Mouse (Mus musculus) gastrocnemius, postnatal 10 days (tissue): ENCODE measurements around the gene Mbd5. TPM values are rescaled to one million over a fixed set of nuclear protein-coding genes. Genes with fewer than 3 reads are reported as not detected.
A peak's percentile ranks its signal among the peaks of the same experiment; 100 is the strongest.

Source experiments
- DNase-seq: peaks from one replicate; pipeline ENCODE4 v3.0.0; 2021; ENCODE audit warnings: mixed read lengths
- long read RNA-seq, 2 experiments: library from polyadenylated mRNA; stranded (forward); transcript quantifications; one replicate each; pipeline ENCODE4 v2.0.0; 2021
- total RNA-seq, 2 experiments: library from RNA; stranded (reverse); gene quantifications; 2 replicates each; pipeline ENCODE4 v1.2.3; 2021

The Mbd5 gene
- 10 to 100 TPM; 33.2 to 38.0 TPM for total RNA-seq
- long read RNA-seq, experiment 1, partial matches to known transcripts: 4 of 12 reads
- long read RNA-seq, experiment 1, other reads (novel, unspliced or antisense): 7 of 12 reads
- long read RNA-seq, experiment 2, partial matches to known transcripts: 1 of 11 reads
- long read RNA-seq, experiment 2, other reads (novel, unspliced or antisense): 8 of 11 reads

GRCm38 (mm10) chr2:48948841-48949584, at the start of gene Mbd5:
TSS of gene Mbd5 (plus strand) at chr2:48949508.
- peak; percentile 99 for DNase-seq

DNA sequence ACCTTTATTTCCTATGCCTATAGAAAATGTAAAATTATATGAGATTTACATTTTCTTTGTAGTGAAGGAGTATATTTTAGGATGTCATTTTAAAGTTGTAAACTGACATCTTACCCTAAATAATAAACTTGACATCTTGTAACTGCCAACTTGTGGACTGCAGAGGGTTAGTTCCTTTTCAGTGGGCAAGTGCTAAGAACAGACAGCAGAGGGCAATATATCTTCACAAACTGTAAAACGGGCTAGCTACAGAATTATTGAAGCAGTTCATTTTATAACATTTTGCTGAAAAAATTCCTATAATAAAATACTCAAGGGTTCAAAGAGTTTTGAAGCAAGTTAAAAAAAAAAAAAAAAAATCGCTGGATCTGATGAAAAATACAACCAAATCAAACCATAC, 40.4 kb upstream of the Mbd5 start:
- no peak for DNase-seq

- DNase-seq: no peak
Measured at GRCm38 (mm10) chr2:48914185-48914584, 35.1 kb upstream of the Mbd5 start.

GRCm38 (mm10) chr2:48915832-48916231, 33.5 kb upstream of the Mbd5 start:
- DNase-seq: no peak

GRCm38 (mm10) chr2:48935058-48935457, 14.2 kb upstream of the Mbd5 start:
- DNase-seq: no peak

DNA sequence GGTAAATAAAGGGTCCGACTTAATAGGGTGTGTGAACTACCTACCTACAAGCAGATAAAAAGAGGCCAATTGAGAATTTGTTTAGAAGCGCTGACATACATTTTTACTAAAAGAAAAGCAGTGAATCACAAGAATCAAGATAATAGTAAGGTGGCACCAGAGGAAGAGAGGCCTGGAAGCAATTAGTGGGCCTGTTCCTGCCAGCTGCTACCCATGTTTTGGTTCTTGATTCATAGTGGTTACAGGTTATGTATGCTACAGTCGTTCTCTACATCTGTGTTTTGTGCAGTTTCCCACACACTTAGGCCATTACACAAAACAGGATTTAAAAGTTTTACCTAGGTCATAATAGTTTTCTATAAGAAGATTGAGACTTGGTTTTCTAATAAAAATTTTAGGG, 1.5 kb upstream of the Mbd5 start:
- DNase-seq: no peak

GRCm38 (mm10) chr2:48949743-48950251, 489 bp downstream of the Mbd5 start:
- peak; percentile 33 for DNase-seq

GRCm38 (mm10) chr2:48950252-48950315, 776 bp downstream of the Mbd5 start, which contains the start of gene Orc4:
TSS of gene Orc4 (minus strand) at chr2:48950277.
- DNase-seq: no peak

DNA sequence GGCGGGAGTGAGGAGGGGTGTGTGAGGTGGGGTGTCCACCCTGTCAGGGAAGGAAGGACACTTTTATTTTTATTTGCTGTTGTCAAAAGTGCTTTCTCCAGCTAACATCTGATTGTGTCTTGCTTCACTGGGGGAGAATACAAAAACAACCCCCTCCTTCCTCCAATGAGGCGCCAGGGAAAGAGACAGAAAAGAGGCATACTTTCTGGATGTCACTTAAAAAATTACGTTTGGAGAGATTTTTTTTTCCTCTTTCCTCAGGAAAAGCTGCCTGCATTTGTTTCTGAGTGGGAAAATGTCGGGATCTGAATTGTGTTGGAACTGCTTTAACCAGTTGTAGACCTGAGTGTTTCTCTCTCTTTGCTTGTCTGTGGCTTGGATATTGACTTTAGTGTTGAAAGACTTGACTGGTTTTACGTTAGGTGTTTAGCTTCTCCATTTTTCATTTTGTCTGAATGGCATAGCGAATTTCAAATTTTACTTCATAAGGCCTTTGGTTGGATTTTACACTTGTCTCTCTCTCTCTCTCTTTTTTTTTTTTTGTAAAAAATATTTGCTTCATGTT, 1.1 kb downstream of the Mbd5 start:
- no peak for DNase-seq

DNA sequence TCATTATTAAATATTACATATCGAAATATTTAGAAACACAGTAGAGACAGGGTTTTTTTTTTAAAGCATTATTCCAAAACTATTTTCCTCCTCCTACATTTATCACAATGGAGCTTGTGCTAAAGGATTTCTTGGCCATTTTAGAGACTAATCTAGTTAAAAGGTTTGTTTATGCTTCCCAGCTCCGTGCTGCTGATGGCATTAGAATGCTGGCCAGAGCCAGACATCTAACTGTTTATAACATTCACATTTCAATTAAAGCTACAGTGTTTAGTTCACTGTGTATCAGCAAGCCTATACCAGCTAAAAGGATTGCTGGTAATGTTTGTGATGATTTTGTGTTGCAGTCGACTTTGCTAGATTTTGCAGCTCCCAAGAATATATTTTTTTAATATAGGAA, 7.3 kb downstream of the Mbd5 start:
- DNase-seq: no peak

GRCm38 (mm10) chr2:48978920-48979319, 29.6 kb downstream of the Mbd5 start:
- no peak for DNase-seq

DNA sequence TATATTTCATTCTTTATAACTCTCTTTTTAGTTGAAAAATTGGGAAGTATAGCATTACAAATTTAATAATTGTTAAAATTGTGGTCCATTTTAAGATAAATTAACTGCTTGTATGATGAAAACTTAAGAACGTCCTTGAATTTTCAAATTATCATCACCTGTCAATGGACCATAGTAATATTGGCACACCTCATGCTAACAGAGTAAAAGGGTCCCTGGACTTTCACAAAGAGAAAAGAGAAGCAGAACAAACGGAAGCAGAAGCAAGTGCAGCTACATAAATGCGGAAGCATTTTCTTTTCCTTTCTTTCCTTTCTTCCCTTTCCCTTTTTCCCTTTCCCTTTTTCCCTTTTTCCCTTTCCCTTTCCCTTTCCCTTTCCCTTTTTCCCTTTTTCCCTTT, 41.0 kb downstream of the Mbd5 start:
- no peak for DNase-seq

GRCm38 (mm10) chr2:49040481-49040880, 91.2 kb downstream of the Mbd5 start:
- no peak for DNase-seq

GRCm38 (mm10) chr2:49050030-49050429, 100.7 kb downstream of the Mbd5 start:
- no peak for DNase-seq

DNA sequence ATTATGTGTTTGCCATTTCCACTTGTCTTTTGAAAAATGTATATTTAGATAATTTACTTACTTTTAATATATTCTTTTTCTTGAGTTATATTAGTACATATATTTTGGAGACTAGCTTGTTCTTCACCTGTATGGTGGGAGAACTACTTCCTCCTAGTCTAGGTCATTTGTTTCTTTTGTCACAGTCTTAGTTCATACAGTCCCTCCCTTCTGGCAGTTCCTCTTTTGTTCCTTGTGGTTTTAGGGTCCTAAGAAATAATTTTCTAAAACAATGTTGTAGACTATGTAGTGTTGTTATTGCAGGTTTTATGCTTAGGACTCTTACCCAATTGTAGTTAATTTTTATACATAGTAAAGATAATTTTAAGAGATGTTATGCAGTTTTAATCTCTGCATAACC, 118.6 kb downstream of the Mbd5 start:
- no peak for DNase-seq

DNA sequence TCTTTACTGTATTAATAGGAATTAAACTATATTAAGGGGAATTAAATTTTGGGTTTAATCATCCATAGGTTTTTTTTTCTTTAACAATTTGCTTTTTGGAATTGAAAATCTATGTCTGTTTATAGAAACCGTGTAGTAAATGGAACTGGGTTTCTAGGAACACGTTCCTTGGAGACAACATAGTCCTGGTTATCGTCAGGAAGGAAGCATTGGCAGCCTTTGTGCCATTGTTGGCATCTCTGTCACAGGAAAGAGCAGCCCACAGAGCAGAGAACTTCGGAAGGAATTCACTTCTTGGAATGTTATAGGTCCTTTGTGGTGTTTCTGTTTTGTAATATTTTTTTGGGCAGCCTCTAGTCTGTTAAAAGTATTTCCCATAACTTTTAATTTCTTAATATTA, 135.7 kb downstream of the Mbd5 start:
- DNase-seq: no peak

DNA sequence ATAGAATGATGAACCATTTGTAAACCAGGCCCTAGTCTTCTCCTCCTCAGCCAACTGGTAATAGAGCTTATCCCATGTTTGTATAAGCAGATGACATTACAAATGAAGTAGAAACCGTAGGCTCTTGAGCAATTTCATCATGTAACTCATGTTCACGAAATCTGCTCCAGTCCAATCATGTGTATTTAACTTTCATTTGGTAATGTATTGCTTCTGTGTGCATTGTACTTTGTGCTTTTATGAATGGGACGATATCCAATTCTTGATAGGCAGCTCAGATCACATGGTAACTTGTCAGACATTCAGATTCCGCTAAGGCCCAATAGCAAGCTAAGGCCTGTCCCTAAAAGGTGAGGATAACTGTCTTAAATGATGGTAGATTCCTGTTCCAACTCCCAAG, 141.5 kb downstream of the Mbd5 start:
- no peak for DNase-seq

DNA sequence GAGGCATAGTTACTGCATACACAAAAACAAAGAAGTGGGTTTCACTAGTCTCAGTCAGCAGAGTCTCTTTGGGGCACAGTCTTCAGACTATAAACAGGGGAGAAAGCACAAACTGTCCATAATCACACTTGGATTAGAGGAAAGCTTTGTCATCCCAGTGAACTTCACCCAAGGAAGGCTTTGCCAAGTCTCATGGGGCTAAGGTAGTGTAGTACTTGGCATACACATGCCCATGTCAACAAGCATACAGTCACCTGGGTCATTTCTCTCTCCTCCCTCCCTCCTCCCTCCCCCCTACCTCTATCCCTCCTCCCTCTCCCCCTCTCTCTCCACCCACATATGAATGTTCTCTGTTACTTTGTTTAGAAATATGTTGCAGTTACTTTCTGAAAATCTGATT, 147.5 kb downstream of the Mbd5 start:
- DNase-seq: no peak

- no peak for DNase-seq
Measured at GRCm38 (mm10) chr2:49108906-49109305, 159.6 kb downstream of the Mbd5 start.

- DNase-seq: no peak
Measured at GRCm38 (mm10) chr2:49119875-49120274, 170.6 kb downstream of the Mbd5 start.

DNA sequence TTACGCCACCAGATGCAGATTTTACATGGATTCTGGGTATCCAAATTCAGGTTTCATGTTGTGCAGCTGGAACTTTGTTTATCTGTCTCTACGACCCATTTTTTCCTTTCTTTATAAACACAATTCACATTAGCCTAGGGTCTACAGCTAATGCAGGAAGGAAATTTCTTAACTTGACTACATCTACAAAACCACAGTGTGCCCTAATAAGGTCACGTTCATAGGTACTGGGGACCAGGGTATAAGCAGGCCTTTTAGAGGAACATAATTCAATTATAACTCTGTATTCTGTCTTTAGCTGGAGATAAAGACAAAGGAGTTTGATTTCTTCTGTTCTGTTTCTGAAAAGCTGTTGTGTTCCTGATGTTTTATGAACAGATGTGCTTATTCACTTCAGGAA, 172.3 kb downstream of the Mbd5 start:
- DNase-seq: no peak

DNA sequence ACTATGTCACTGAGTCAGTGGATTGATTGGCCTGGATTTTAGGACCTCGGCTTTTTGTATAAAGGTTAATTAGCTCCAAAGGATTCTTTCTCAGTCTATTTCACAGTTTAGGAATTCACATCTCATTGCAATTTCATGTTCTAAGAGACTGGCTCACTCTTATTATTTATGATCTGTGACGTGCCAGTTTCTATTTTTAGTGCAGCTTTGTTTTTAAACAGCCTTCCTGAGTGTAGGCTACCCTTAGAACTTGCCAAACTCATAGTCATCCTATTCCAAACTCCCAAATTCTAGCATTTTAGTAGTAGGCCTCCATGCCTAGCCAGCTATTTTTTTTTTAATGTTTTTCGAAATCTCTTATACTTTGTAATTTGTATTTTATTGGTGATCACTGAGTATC, 192.9 kb downstream of the Mbd5 start:
- no peak for DNase-seq

DNA sequence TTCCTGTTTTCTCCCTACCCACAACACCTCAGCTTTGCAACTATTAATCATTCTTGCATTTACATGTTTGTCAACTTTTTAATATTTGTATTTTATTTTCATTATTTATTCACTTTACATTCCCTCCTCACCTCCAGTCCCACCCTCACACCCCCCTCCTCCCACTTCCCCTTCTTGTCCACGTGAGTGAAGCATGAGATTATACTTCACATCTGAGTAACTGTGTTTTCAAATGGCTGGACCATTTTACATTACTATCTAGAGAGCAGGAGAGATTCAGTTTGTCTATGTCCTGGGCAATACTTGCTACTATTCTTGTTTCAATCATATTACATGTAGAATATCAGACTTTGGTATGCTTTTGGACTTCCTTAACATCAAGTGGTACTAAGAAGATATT, 204.3 kb downstream of the Mbd5 start:
- no peak for DNase-seq

- DNase-seq: no peak
Measured at GRCm38 (mm10) chr2:49160232-49160947, 211.1 kb downstream of the Mbd5 start.
